Mouse (Mus musculus) lung, embryonic 16.5 days (tissue): ENCODE results near the gene Erc1. TPM values are rescaled to one million over a fixed set of nuclear protein-coding genes. Genes with fewer than 3 reads are reported as not detected.
A peak's percentile ranks its signal among the peaks of the same experiment; 100 is the strongest.

Source experiments
- ATAC-seq: fragments of 200-750 bp; cut with Nextera tagmentation; 2 replicates; pipeline ENCODE4 v1.8.0; 2017; ENCODE audit warnings: low read depth, mild to moderate bottlenecking, moderate library complexity
- H3K27ac ChIP-seq: fragments of 300-500 bp; sonication (generic); 2 replicates; pipeline ENCODE4 v1.5.1; 2014; ENCODE audit warnings: mild to moderate bottlenecking, control low read depth, low read length
- H3K27me3 ChIP-seq: fragments of 300-500 bp; sonication (generic); 2 replicates; pipeline ENCODE4 v1.6.1; 2014; ENCODE audit warnings: low read depth, low read length, mixed read lengths; ENCODE audit not compliant: control insufficient read depth, insufficient read depth
- H3K36me3 ChIP-seq: fragments of 300-500 bp; sonication (generic); 2 replicates; pipeline ENCODE4 v1.6.1; 2014; ENCODE audit warnings: low read length; ENCODE audit not compliant: control insufficient read depth, insufficient read depth
- H3K4me1 ChIP-seq: fragments of 300-500 bp; sonication (generic); replicated peaks from 2 replicates; pipeline ENCODE4 v1.6.1; 2014; ENCODE audit warnings: low read length, mixed read lengths; ENCODE audit not compliant: control insufficient read depth, insufficient read depth
- H3K4me2 ChIP-seq: fragments of 300-500 bp; sonication (generic); 2 replicates; pipeline ENCODE4 v1.6.1; 2014; ENCODE audit warnings: low read depth, low read length, control low read depth
- H3K4me3 ChIP-seq: fragments of 300-500 bp; sonication (generic); 2 replicates; pipeline ENCODE4 v1.5.1; 2014; ENCODE audit warnings: mild to moderate bottlenecking, low read length, control low read depth
- H3K9ac ChIP-seq: fragments of 300-500 bp; sonication (generic); 2 replicates; pipeline ENCODE4 v1.6.1; 2014; ENCODE audit warnings: low read length, control low read depth
- H3K9me3 ChIP-seq: fragments of 300-500 bp; sonication (generic); 2 replicates; pipeline ENCODE4 v1.6.1; 2016; ENCODE audit warnings: low read length; ENCODE audit not compliant: control insufficient read depth
- WGBS: fragments of 180-500 bp; shearing (Covaris S2); extraction: QIAGEN DNeasy Blood & Tissue Kit; methylation state at CpG from one replicate; pipeline ENCODE4 v1.1.7; 2014; 5-methylcytosine and 5-hydroxymethylcytosine counted together
- polyA plus RNA-seq: library from polyadenylated mRNA; unstranded; fragments of >200 nt; fragmentation: Nextera tagmentation; extraction: Ambion mirVana; gene quantifications from 2 replicates; pipeline ENCODE4 v1.2.1, GENCODE M21; 2015

Gene Erc1
- polyA plus RNA-seq, 1 experiment from 2014 or later: 14.2 TPM

DNA sequence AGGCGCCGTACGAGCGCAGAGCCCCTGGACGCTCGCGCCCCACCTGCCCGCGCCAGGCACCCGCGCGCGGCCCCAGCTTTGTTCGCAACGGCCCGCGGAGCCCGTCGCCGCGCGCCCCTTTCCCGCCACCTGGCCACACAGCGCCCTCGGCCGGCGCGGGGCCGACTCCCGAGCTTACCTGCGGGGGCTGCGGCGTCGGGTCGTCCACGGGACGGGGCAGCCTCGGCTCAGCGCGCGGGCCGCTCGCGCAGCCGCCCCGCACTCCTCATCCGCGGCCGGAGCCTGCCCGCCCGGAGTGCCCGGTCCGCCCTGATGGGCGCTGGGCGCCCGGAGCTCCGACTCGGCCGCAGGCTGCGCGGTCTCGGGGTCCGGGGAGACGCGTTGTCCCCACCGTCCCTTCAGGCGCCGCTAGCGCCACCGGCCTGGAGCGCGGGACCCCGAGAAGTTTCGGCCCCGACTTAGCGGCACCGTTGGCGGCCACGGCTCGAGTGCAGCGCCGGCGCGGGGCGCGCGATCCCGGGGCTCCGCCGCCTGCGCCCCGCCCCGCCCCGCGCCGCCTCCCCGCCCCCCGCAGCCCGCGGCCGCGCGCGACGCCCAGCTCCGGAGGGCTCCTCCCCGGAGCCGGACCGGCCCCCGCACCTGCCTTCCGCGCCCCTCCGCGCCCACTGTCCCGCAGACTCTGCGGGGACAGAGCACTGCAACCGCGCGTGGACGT is 304.0 kb downstream of the Erc1 start, which contains the start of gene Wnt5b:
Gene Wnt5b, minus strand, starts transcription at position 545 of the 715 bp plus-strand sequence.
- Histone ChIP-seq H3K9ac (peak within 1 kb of the TSS; percentile 70), H3K27ac (no peak within 1 kb of the TSS)
- under 1% methylated on average over 76 of the region's 120 CpGs for WGBS

DNA sequence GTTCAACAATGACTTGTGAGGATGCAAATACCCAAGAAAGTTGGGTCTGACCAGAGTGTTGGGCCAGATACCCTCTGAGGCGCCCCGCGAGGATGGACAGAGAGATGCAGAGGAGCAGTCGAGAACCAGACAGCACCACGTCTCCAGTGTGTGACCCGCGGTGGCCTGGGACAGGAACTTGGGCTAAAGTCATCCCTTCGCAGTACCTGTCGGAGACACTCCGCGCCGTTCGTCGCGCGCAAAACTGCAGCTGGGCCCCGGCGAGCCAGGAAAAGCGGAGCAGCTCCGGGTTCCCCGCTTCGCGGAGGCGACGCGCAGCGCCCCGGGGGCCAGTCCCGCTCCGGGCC is 304.5 kb downstream of the Erc1 start:
- H3K27me3 ChIP-seq: peaks cover 21% of the 10 kb centered on the region
- H3K9me3 ChIP-seq: no peaks in the 10 kb centered on the region
- H3K4me1 ChIP-seq: 0 out of 2 replicates have a peak, but pooled peaks cover 2% of the 10 kb centered on the region
- H3K27ac ChIP-seq: no peak overlapping the region
- H3K36me3 ChIP-seq: no peaks in the 10 kb centered on the region
- ATAC-seq: peak; percentile 45
- H3K9ac ChIP-seq: peak overlapping the region; percentile 70
- 1% methylated on average over 25 of the region's 30 CpGs for WGBS
- H3K4me2 ChIP-seq: peak overlapping the region; percentile 99
- peak overlapping the region; percentile 71 for H3K4me3 ChIP-seq

More for the DNA sequence above, 304.0 kb downstream of the Erc1 start, which contains the start of gene Wnt5b:
- Histone ChIP-seq H3K36me3 (no peaks in the 10 kb centered on the region), H3K9me3 (no peaks in the 10 kb centered on the region), H3K4me3 (peak within 1 kb of the TSS; percentile 71), H3K27me3 (peaks cover 21% of the 10 kb centered on the region), H3K4me1 (0 out of 2 replicates have a peak, but pooled peaks cover 2% of the 10 kb centered on the region), H3K4me2 (peak within 1 kb of the TSS; percentile 99)
- ATAC-seq: peak; percentile 77

DNA sequence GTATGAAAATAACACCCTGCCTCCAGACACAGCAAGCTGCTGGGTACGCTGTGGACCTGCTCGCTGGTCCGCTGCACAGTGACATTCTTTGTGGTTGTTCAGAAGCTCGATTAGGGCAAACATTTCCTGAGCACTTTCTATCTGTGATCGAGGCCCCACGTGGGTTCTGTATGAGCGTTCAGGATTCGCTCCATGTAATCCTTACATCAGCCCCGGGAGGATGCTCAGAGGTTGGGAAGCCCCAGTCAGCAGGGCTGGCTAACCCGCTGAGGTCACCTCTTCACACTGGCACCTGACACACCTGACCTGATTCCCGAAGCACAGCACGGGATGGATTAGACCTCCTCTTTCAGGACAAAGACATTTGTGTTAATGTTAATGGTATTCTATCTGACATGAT is 312.1 kb downstream of the Erc1 start:
- H3K36me3 ChIP-seq: no peaks in the 10 kb centered on the region
- no peak for ATAC-seq
- no peak overlapping the region for H3K9ac ChIP-seq
- H3K9me3 ChIP-seq: no peaks in the 10 kb centered on the region
- H3K27ac ChIP-seq: no peak overlapping the region
- no peaks in the 10 kb centered on the region; the same call in 1 of the 2 replicates for H3K27me3 ChIP-seq
- no peak overlapping the region for H3K4me3 ChIP-seq
- no peak overlapping the region for H3K4me2 ChIP-seq
- no peaks in the 10 kb centered on the region for H3K4me1 ChIP-seq
- 66% methylated on average over 12 of the region's 12 CpGs for WGBS

DNA sequence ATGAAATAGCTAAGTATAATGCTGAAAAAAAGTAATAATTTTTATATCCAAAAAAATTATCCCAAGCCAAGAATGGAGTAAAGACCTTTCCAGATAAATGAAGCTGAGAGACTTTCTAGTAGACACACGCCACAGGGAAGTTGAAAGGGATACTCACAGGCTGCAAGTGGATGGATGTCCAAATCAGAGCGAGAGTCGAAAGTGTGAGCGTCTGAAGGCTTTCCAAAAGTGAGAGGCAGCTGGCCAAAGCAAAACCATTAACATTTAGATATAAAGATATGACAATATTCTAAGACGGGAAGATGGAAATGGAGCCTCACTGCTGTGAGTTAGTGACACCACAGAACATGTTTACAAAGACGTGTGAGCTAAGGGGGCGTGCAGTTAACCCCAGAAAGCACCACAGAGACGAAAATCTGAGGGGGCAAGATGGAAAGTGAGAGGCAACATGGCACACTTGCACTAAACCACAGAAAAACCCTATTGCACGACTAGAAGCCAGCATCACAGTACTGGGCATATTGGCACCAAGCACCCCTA is 314.7 kb downstream of the Erc1 start:
- H3K4me1 ChIP-seq: no peaks in the 10 kb centered on the region
- no peak overlapping the region for H3K4me3 ChIP-seq
- H3K27me3 ChIP-seq: no peaks in the 10 kb centered on the region
- no peaks in the 10 kb centered on the region for H3K36me3 ChIP-seq
- WGBS: 44% methylated on average over 9 of the region's 9 CpGs
- H3K9ac ChIP-seq: no peak overlapping the region
- ATAC-seq: peak; percentile 74
- H3K4me2 ChIP-seq: no peak overlapping the region
- no peaks in the 10 kb centered on the region for H3K9me3 ChIP-seq
- no peak overlapping the region for H3K27ac ChIP-seq

DNA sequence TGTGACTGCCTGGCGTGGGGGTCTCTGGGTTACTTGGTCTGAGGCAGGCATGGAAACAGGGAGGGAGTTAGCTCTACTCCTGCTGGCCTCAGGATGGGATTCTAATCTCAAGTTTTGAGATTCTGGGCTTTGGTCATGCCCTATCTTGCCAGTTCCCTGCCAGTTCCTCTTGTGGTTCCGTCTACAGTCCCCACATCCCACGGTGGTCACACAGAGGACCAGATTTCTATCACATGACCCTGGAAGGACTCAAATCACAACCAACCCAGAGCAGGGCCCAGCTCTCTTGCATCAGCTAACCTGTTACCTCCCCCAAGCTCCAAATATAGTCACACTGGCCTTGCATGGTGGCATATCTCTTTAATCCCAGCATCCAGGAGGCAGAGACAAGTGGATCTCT is 318.3 kb downstream of the Erc1 start:
- Histone ChIP-seq H3K4me3 (no peak overlapping the region), H3K4me1 (no peaks in the 10 kb centered on the region), H3K36me3 (no peaks in the 10 kb centered on the region), H3K4me2 (no peak overlapping the region), H3K9me3 (no peaks in the 10 kb centered on the region), H3K27me3 (no peaks in the 10 kb centered on the region), H3K27ac (no peak overlapping the region), H3K9ac (no peak overlapping the region)
- ATAC-seq: no peak
- 84% methylated on average over 3 of the region's 3 CpGs for WGBS

DNA sequence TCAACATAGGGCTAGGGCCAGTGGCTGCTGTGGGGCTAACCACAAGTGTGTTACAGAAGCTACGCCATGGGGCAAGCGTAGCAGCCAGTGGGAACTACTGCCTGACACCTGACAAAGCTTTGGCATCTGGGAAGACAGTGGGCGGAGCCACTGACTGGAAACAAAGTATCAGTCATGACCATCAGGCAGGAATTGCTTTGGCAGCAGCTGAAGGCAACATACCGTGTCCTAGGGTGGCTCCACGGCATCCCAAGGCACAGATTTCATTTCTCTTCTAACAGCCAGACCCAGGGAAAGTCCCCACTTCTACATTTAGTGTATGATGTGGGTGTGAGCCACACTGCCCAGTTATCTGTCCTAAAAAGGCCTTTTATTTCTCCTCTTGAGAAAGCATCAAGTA is 321.5 kb downstream of the Erc1 start:
- WGBS: 62% methylated on average over 5 of the region's 5 CpGs
- Histone ChIP-seq H3K36me3 (no peaks in the 10 kb centered on the region), H3K4me1 (no peaks in the 10 kb centered on the region), H3K27me3 (no peaks in the 10 kb centered on the region), H3K9ac (no peak overlapping the region), H3K4me3 (no peak overlapping the region), H3K4me2 (no peak overlapping the region), H3K27ac (no peak overlapping the region), H3K9me3 (no peaks in the 10 kb centered on the region)
- no peak for ATAC-seq

DNA sequence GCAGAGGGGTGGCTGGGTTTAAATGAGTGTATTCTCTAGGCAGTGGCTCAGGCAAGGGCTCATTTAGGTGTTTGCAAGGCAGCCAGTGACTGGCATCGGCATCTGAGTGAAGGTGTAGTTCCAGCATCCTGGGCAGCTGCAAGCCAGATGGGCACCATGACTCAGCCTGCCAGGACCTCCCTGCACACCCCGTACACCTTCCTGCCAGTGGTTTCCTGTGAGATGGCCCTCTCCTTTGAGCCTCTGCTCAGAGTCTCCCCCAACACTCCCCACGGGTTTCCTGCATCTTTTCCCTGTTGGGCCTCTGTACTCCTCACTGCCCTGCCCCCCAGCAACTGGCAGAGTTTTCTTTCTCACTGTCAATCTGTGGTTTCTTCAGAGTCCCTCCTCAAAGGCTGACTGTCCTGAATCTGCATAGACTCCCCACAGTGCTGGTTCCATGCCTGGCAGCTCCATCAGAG is 326.0 kb downstream of the Erc1 start:
- H3K9ac ChIP-seq: no peak overlapping the region
- no peak overlapping the region for H3K4me2 ChIP-seq
- H3K27ac ChIP-seq: no peak overlapping the region
- no peaks in the 10 kb centered on the region for H3K36me3 ChIP-seq
- no peaks in the 10 kb centered on the region for H3K4me1 ChIP-seq
- H3K4me3 ChIP-seq: no peak overlapping the region
- no peaks in the 10 kb centered on the region for H3K9me3 ChIP-seq
- H3K27me3 ChIP-seq: no peaks in the 10 kb centered on the region
- ATAC-seq: no peak
- 29% methylated on average over 3 of the region's 3 CpGs for WGBS

DNA sequence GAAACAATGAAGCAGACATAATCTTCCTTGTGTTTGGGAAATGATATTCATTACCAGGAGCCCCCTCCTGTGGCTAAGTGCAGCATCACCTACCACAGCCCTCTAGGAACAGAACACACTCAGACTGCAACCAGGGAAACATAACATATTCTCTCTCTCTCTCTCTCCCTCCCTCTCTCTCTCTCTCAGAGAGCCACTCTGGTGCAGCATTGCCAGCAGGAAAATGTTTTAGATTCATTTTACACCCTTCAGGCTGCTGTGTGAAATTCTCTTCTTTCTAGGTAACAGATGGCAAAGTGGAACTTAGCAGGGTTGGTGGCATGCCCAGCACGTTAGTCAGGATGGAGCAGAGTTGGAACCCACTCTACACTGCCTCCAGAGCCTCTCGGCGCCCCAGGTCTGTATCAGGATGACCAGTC is 326.5 kb downstream of the Erc1 start:
- Histone ChIP-seq H3K36me3 (no peaks in the 10 kb centered on the region), H3K9ac (no peak overlapping the region), H3K27me3 (no peaks in the 10 kb centered on the region), H3K4me2 (no peak overlapping the region), H3K4me3 (no peak overlapping the region), H3K27ac (no peak overlapping the region), H3K4me1 (no peaks in the 10 kb centered on the region), H3K9me3 (no peaks in the 10 kb centered on the region)
- 80% methylated on average over 3 of the region's 3 CpGs for WGBS
- ATAC-seq: no peak
